Mouse (Mus musculus) kidney, embryonic 15.5 days (tissue): ENCODE data around the gene Tnfrsf9. TPM values are rescaled to one million over a fixed set of nuclear protein-coding genes. Genes with fewer than 3 reads are reported as not detected.
A peak's percentile ranks its signal among the peaks of the same experiment; 100 is the strongest.

Experiments used
- ATAC-seq: fragments of 200-750 bp; cut with Nextera tagmentation; replicated peaks from 2 replicates; pipeline ENCODE4 v1.8.0; 2017; ENCODE audit warnings: moderate TSS enrichment; ENCODE audit not compliant: low FRiP score
- H3K27ac ChIP-seq: fragments of 300-500 bp; sonication (generic); 2 replicates; pipeline ENCODE4 v1.5.1; 2015; ENCODE audit warnings: mild to moderate bottlenecking, inconsistent platforms
- H3K27me3 ChIP-seq: fragments of 300-500 bp; sonication (generic); 2 replicates; pipeline ENCODE4 v1.6.1; 2015; ENCODE audit warnings: inconsistent platforms
- H3K36me3 ChIP-seq: fragments of 300-500 bp; sonication (generic); 2 replicates; pipeline ENCODE4 v1.6.1; 2015; ENCODE audit warnings: inconsistent platforms
- H3K4me1 ChIP-seq: fragments of 300-500 bp; sonication (generic); 2 replicates; pipeline ENCODE4 v1.6.1; 2015; ENCODE audit warnings: inconsistent platforms
- H3K4me2 ChIP-seq: fragments of 300-500 bp; sonication (generic); 2 replicates; pipeline ENCODE4 v1.6.1; 2015; ENCODE audit warnings: moderate library complexity, mild to moderate bottlenecking, inconsistent platforms
- H3K4me3 ChIP-seq: fragments of 300-500 bp; sonication (generic); replicated peaks from 2 replicates; pipeline ENCODE4 v1.5.1; 2015; ENCODE audit warnings: mild to moderate bottlenecking, inconsistent platforms
- H3K9ac ChIP-seq: fragments of 300-500 bp; sonication (generic); 2 replicates; pipeline ENCODE4 v1.6.1; 2015; ENCODE audit warnings: mild to moderate bottlenecking, inconsistent platforms
- H3K9me3 ChIP-seq: fragments of 300-500 bp; sonication (generic); replicated peaks from 2 replicates; pipeline ENCODE4 v1.6.1; 2016; ENCODE audit warnings: inconsistent platforms
- WGBS: fragments of 180-500 bp; shearing (Covaris S2); methylation state at CpG from one replicate; pipeline ENCODE4 v1.1.7; 2015; ENCODE audit warnings: mixed read lengths; 5-methylcytosine and 5-hydroxymethylcytosine counted together
- polyA plus RNA-seq: library from polyadenylated mRNA; unstranded; fragments of >200 nt; fragmentation: Nextera tagmentation; extraction: Ambion mirVana; gene quantifications from 2 replicates; pipeline ENCODE4 v1.2.1, GENCODE M21; 2015

Tnfrsf9 gene
- polyA plus RNA-seq, 1 experiment from 2014 or later = 0.32 TPM

DNA sequence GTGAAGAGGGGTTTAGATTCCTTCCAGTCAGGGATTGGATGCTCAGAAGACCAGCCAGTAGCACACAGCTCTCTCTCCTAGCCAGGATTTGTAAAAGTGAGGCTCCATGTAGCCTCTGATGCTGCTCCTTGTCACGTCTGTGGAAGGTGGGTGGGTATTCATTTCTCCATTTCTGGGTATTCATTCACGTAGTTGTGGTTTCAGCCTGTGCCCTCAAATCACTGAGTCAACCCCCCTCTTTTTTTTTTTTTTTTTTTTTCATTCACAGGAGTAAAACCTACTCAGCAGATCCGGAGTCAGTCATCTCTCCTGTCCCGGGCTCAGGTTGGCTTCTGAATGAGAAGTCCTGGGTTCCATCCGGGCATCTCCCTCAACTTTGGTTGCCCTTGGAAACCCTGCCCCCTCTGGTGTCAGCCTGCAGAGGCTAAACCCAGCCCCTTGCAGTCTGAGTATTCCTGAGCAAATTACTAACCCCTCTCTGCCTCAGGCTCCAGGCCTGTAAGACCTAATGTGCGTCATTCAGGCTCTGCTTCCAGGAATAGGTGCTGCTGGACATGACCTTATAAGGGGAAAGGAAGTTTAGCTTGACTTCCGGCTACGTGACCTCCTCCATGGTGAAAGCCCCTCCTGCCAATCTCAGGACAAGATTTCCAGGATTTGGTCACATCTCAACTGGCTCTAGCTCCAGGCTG lies 3.1 kb downstream of the Tnfrsf9 start:
- 72% methylated on average over 8 of the region's 8 CpGs for WGBS
- Histone ChIP-seq H3K4me1 (peaks cover 31% of the 10 kb centered on the region), H3K9me3 (no peaks in the 10 kb centered on the region), H3K27me3 (no peaks in the 10 kb centered on the region), H3K36me3 (no peaks in the 10 kb centered on the region), H3K4me3 (no peak overlapping the region), H3K9ac (no peak overlapping the region), H3K4me2 (no peak overlapping the region), H3K27ac (no peak overlapping the region)
- no peak for ATAC-seq

DNA sequence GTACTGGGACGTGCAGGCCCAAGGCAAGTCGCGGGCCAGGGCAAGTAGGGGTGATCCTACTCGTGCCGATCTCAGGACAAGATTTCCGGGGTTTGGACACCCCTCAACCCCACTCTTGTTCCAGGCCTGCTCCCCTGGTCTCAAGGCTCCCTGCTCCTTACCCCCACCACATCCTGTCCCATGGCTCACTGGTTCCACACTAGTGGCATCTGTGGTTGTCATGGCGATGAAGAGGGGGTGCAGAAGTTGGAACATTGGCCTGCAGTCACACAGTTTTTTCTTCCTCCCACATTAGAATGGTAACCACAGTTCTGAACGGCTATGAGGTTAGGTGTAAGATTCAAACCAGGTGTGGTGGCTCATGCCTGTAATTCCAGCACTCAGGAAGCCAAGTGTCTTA lies 6.8 kb downstream of the Tnfrsf9 start:
- WGBS = 61% methylated on average over 8 of the region's 8 CpGs
- no peaks in the 10 kb centered on the region for H3K36me3 ChIP-seq
- H3K27ac ChIP-seq = no peak overlapping the region
- 0 out of 2 replicates have a peak, but pooled peaks have one; percentile 10 for ATAC-seq
- no peaks in the 10 kb centered on the region for H3K9me3 ChIP-seq
- H3K27me3 ChIP-seq = no peaks in the 10 kb centered on the region
- no peak overlapping the region for H3K4me2 ChIP-seq
- peaks cover 10% of the 10 kb centered on the region for H3K4me1 ChIP-seq
- no peak overlapping the region for H3K9ac ChIP-seq
- no peak overlapping the region for H3K4me3 ChIP-seq

DNA sequence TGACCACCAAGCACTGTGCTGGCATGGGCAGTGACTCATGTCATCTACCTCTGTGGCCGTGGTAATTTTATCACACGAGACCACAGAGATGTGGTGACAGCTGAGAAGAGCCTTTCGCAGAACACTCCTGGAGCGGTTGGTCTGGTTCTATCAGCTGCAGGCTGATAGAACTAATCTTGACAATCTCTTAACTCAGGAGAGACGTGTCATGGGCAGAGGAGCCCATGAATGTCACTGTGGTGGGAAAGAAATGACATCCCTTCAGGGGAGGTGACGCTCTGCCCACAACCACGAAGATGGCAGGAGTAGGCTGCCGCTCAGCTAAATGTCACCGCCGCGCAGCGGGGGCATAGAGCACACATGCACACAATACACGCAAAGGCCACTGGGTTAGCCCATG lies 9.9 kb downstream of the Tnfrsf9 start:
- Histone ChIP-seq H3K27me3 (no peaks in the 10 kb centered on the region), H3K4me3 (no peak overlapping the region), H3K27ac (no peak overlapping the region), H3K9ac (no peak overlapping the region), H3K4me1 (peaks cover 10% of the 10 kb centered on the region), H3K9me3 (no peaks in the 10 kb centered on the region), H3K36me3 (no peaks in the 10 kb centered on the region), H3K4me2 (no peak overlapping the region)
- no peak for ATAC-seq
- WGBS = 83% methylated on average over 13 of the region's 13 CpGs

DNA sequence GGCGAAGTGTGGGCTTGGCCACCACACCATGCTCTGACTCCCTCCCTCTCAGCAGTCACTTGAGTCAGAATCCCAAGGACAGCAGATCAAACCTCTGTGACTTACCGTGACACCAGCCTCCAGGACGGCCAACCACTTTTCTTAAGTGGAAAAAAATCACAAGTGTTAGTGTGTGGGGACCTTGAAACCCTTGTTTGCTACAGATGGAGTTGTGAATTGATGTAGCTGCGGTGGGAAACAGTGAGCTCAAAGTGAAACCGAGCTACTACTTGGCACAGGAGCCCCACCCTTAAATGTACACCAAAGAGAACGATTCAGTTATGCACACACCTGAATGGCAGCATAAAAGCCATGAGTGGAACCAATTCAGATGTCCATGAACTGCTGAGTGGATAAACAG lies 10.6 kb downstream of the Tnfrsf9 start:
- 86% methylated on average over 6 of the region's 6 CpGs for WGBS
- H3K4me1 ChIP-seq = peaks cover 10% of the 10 kb centered on the region

DNA sequence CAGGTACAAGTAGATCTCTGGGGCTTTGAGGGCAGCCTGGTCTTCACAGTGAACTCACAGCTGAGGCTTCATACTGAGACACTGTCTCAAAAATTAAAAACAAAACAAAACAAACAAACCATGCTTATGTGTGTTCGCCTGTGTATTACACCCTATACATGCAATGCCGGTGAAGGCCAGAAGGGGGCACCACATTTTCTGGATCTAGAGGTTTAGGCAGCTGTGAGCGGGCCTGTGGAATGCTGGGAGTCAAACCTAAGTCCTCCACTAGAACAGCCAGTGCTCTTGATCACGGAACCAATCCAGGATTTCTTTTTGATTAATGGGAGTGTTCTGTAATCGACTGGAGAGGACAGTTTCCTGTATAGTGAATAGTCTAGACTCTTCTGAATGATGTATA lies 11.6 kb downstream of the Tnfrsf9 start:
- WGBS = 56% methylated on average over 5 of the region's 5 CpGs
- H3K27ac ChIP-seq = no peak overlapping the region
- peaks cover 5% of the 10 kb centered on the region for H3K4me1 ChIP-seq
- H3K27me3 ChIP-seq = no peaks in the 10 kb centered on the region
- no peak overlapping the region for H3K4me2 ChIP-seq
- no peaks in the 10 kb centered on the region for H3K9me3 ChIP-seq
- no peaks in the 10 kb centered on the region for H3K36me3 ChIP-seq
- no peak overlapping the region for H3K9ac ChIP-seq
- no peak overlapping the region for H3K4me3 ChIP-seq
- ATAC-seq = no peak

More for the DNA sequence above, 10.6 kb downstream of the Tnfrsf9 start:
- no peaks in the 10 kb centered on the region for H3K27me3 ChIP-seq
- H3K36me3 ChIP-seq = no peaks in the 10 kb centered on the region
- no peak overlapping the region for H3K4me3 ChIP-seq
- no peaks in the 10 kb centered on the region for H3K9me3 ChIP-seq
- H3K4me2 ChIP-seq = no peak overlapping the region
- no peak for ATAC-seq
- no peak overlapping the region for H3K9ac ChIP-seq
- no peak overlapping the region for H3K27ac ChIP-seq

DNA sequence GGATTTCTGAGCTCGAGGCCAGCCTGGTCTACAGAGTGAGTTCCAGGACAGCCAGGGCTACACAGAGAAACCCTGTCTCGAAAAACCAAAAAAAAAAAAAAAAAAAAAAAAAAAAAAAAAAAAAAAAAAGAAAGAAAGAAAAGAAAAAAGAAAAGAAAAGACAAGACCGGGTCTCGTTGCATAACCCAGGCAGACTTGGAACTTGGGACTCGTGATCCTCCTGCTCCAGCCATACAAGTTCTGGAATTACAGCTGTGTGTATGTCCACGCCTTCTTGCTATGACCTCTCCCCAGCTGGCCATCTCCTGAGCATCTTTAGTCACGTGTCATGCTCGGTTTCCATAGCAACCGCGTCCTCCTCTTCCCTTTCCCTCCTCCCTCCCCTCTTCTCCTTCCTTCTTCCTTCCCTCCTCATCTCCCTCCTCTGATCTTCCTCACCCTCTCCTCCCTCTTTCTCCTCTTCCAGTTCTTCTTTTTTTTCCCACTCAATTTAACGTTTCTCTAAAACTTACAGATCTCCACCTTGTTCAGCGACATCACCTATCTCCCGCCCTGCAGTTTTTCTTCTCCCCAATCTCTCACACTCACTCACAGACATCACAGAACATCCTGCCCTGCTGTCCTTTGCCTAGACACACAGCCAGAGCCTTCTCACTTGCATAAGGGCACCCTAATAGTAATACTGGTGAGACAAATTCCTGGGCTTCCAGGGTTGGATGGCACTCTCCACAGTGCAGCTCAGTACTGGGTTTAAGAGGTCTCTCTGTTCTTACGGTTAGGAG lies 12.8 kb downstream of the Tnfrsf9 start:
- no peak for ATAC-seq
- WGBS = 48% methylated on average over 14 of the region's 14 CpGs
- no peak overlapping the region for H3K27ac ChIP-seq

DNA sequence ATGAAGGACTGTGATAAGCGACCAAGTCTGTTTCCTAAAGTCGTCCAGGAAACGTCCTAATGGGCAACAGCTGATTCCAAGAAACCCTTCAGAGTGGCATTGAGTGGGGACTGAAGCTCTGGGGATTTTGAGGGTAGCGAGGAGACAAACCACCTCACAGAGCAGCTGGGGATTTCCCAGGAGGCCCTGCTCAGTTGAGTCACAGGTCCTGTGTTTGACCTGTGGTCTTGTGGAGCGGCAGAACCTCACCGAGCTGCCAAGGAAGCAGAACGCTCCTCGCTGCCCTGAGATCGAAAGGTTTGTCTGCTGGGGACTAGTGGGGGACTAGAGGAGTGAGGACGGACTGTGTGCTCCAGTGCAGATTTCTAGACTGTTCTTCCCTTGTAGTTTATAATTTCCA lies 13.4 kb downstream of the Tnfrsf9 start:
- no peaks in the 10 kb centered on the region for H3K27me3 ChIP-seq
- no peaks in the 10 kb centered on the region for H3K9me3 ChIP-seq
- 58% methylated on average over 10 of the region's 10 CpGs for WGBS

More for the DNA sequence above, 12.8 kb downstream of the Tnfrsf9 start:
- Histone ChIP-seq H3K9me3 (no peaks in the 10 kb centered on the region), H3K4me2 (no peak overlapping the region), H3K4me1 (no peaks in the 10 kb centered on the region), H3K36me3 (no peaks in the 10 kb centered on the region), H3K9ac (no peak overlapping the region), H3K27me3 (no peaks in the 10 kb centered on the region), H3K4me3 (no peak overlapping the region)

DNA sequence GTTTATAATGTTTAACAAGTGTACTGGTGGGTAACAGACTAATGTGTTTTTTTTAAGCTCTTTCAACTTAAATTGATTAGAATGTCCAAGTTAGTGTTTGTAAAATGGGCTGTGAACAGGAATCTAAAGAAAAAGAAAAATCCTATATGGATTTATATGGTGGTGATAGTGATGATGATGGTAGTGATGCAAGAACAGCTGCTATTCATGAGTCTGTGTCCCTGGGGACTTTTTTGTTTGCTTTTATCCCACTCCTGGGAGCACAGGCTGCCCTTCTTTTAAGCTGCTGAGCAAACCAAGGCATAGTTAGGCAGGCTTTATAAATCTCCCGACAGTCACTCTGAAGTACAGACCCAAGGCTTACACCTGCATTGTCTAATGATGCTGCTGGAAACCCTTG lies 19.1 kb downstream of the Tnfrsf9 start:
- Histone ChIP-seq H3K4me1 (no peaks in the 10 kb centered on the region), H3K27ac (no peak overlapping the region), H3K4me3 (no peak overlapping the region), H3K36me3 (no peaks in the 10 kb centered on the region), H3K27me3 (0 out of 2 replicates have a peak, but pooled peaks cover 5% of the 10 kb centered on the region), H3K9me3 (no peaks in the 10 kb centered on the region), H3K9ac (no peak overlapping the region), H3K4me2 (no peak overlapping the region)
- 62% methylated on average over 1 of the region's 1 CpGs for WGBS
- no peak for ATAC-seq

More for the DNA sequence above, 13.4 kb downstream of the Tnfrsf9 start:
- Histone ChIP-seq H3K36me3 (no peaks in the 10 kb centered on the region), H3K27ac (no peak overlapping the region), H3K4me2 (no peak overlapping the region), H3K4me3 (no peak overlapping the region), H3K4me1 (no peaks in the 10 kb centered on the region), H3K9ac (no peak overlapping the region)
- ATAC-seq = no peak

DNA sequence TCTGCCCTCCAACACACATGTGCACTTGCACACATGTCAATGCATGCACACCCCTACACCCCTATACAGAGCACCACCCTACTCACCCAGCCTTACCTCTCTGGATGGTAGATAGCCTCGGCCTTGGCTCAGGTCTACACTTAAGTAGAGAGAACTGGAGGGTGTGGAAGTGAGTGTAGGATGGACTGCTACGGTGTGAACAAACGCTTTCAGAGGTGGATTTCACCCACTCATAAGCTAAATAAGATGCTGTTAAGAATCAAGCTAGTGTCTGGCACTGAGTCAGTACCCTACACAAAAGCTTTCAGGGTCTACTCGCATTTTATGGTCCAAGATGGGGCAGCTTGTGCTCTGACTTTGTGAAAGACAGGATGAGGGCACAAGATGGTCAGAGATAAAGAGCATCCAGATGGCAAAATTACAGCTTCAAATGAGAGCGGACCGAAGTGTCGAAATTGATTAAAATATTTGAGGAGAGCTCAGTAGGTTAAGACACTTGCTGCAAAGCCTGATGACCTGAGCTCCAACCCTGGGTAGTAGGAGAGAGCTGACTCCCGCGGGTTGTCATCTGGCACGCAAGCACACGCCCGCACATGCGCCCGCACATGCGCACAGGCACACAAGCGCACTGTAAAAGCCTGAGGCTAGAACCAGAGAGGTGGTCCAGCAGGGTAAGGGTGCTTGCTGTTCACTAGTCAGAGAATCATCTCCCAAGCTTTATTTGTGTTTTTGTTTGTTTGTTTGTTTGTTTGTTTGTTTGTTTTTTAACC lies 23.1 kb downstream of the Tnfrsf9 start:
- H3K27ac ChIP-seq = no peak overlapping the region
- no peak for ATAC-seq
- 0 out of 2 replicates have a peak, but pooled peaks cover 5% of the 10 kb centered on the region for H3K27me3 ChIP-seq
- no peaks in the 10 kb centered on the region for H3K9me3 ChIP-seq
- no peaks in the 10 kb centered on the region for H3K4me1 ChIP-seq
- no peaks in the 10 kb centered on the region for H3K36me3 ChIP-seq
- whole genome bisulfite sequencing = 72% methylated on average over 16 of the region's 16 CpGs
- H3K9ac ChIP-seq = no peak overlapping the region
- H3K4me2 ChIP-seq = peak overlapping the region; percentile 23; the same call in 1 of the 2 replicates
- no peak overlapping the region for H3K4me3 ChIP-seq

DNA sequence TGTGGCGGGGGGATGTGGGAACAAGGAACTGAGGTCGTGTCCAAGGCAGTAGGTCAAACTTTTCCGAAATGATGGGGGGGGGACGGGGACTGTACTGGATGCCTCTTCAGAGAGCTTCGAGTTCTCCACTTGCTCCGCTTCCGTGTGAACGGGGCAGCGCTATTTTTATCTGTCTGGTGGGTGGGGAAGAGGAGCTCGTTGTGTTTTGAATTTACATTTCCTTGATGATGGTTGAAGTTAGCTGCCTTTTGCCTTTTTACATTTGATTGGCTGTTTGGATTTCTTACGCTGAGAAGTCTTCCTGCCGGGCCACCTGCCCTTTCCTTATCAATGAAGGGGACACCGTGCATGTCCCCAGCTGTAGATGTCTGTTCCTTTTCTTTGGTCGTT lies 23.7 kb downstream of the Tnfrsf9 start:
- Histone ChIP-seq H3K9ac (no peak overlapping the region), H3K9me3 (no peaks in the 10 kb centered on the region), H3K4me2 (peak overlapping the region; percentile 23; the same call in 1 of the 2 replicates), H3K4me1 (no peaks in the 10 kb centered on the region), H3K36me3 (no peaks in the 10 kb centered on the region), H3K4me3 (no peak overlapping the region), H3K27me3 (0 out of 2 replicates have a peak, but pooled peaks cover 5% of the 10 kb centered on the region), H3K27ac (no peak overlapping the region)
- 60% methylated on average over 14 of the region's 14 CpGs for WGBS
- ATAC-seq = no peak

DNA sequence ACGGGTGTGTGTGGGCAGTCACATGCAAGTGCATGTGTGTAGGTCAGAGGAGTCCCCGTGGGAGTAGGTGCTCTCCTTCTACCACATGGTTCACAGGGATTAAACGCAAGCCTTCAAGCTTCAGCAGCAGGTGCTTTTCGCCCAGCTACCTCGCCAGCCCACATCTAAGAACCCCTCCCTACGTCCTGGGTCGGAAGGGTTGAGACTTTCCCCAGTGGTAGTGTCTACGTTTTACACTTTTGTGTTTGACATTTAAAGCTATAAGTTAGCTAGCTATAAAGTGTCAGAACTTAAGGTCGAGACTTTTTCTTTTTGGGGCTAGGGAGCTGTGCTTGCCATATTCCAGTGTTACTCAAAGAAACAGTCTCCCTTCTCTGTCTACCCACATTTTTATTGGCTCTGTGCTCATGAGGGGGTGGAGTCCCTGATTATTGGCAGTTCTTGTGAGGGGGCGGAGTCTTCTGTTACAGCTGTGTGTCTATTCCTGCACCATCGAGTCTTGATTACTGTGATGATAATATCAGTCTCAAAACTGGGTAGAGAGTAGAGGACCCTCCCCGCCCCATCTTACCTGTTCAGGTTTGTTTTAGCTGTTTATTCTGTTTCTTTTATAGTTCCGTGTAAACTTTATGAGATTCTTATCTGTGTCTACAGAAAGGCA lies 25.8 kb downstream of the Tnfrsf9 start:
- Histone ChIP-seq H3K9ac (no peak overlapping the region), H3K4me3 (no peak overlapping the region), H3K4me2 (no peak overlapping the region), H3K4me1 (no peaks in the 10 kb centered on the region), H3K27ac (no peak overlapping the region), H3K27me3 (no peaks in the 10 kb centered on the region), H3K9me3 (no peaks in the 10 kb centered on the region), H3K36me3 (no peaks in the 10 kb centered on the region)
- no peak for ATAC-seq
- 59% methylated on average over 13 of the region's 13 CpGs for WGBS
